Mouse (Mus musculus) layer of hippocampus, adult 2 months (tissue): ENCODE data around the gene Hydin. TPM values are rescaled to one million over a fixed set of nuclear protein-coding genes. Genes with fewer than 3 reads are reported as not detected.
"Not testable (repeated sequence)": the region's sequence is repeated elsewhere in the genome, so short reads cannot be mapped to it uniquely, and the experiment has no call there.

Experiments used
- DNase-seq, 2 experiments: peaks; one replicate each; pipeline ENCODE4 v3.0.0; 2022; ENCODE audit warnings: low spot score in 2 of 2
- H3K27ac ChIP-seq: fragments of 200-600 bp; 2 replicates; pipeline ENCODE4 v1.8.1; 2022
- H3K4me3 ChIP-seq: fragments of 200-600 bp; 2 replicates; pipeline ENCODE4 v1.8.1; 2022; ENCODE audit warnings: mild to moderate bottlenecking
- CTCF ChIP-seq: fragments of 200-600 bp; conservative IDR thresholded peaks from 2 replicates; pipeline ENCODE4 v1.8.1; 2022; ENCODE audit warnings: antibody characterized with exemption, mild to moderate bottlenecking, moderate library complexity
- total RNA-seq, 2 experiments: library from RNA; stranded (reverse); gene quantifications; 2 replicates each; pipeline ENCODE4 v1.2.3; 2021

Gene Hydin
- total RNA-seq, 2 experiments from 2014 or later, result 0.42 to 0.67 TPM

- no peak overlapping the region for H3K27ac ChIP-seq
- TF ChIP-seq CTCF, result no peak
- H3K4me3 ChIP-seq, result no peak overlapping the region
- DNase-seq, result no peak
These were observed 212.6 kb downstream of the Hydin start for GRCm38 (mm10) chr8:110479401-110479800.

GRCm38 (mm10) chr8:110482275-110482674 lies 215.5 kb downstream of the Hydin start:
- DNase-seq, result no peak
- TF ChIP-seq CTCF, result no peak
- Histone ChIP-seq H3K4me3 (no peak overlapping the region), H3K27ac (no peak overlapping the region)

GRCm38 (mm10) chr8:110485234-110485633 lies 218.5 kb downstream of the Hydin start:
- Histone ChIP-seq H3K27ac (no peak overlapping the region), H3K4me3 (no peak overlapping the region)
- DNase-seq, result no peak
- no peak for TF ChIP-seq CTCF

GRCm38 (mm10) chr8:110486020-110486419 lies 219.2 kb downstream of the Hydin start:
- no peak for TF ChIP-seq CTCF
- H3K4me3 ChIP-seq, result no peak overlapping the region

GRCm38 (mm10) chr8:110487644-110488043 lies 220.9 kb downstream of the Hydin start:
- no peak overlapping the region for H3K4me3 ChIP-seq
- no peak overlapping the region for H3K27ac ChIP-seq
- TF ChIP-seq CTCF, result peak; percentile 47
- no peak for DNase-seq

More at GRCm38 (mm10) chr8:110486020-110486419, 219.2 kb downstream of the Hydin start:
- no peak overlapping the region for H3K27ac ChIP-seq
- no peak for DNase-seq

- no peak for DNase-seq
- TF ChIP-seq CTCF, result peak; percentile 72
- Histone ChIP-seq H3K4me3 (no peak overlapping the region), H3K27ac (no peak overlapping the region)
These were observed 222.6 kb downstream of the Hydin start for GRCm38 (mm10) chr8:110489344-110489743.

GRCm38 (mm10) chr8:110491118-110491517 lies 224.3 kb downstream of the Hydin start:
- Histone ChIP-seq H3K4me3 (no peak overlapping the region), H3K27ac (no peak overlapping the region)
- TF ChIP-seq CTCF, result peak; percentile 26
- DNase-seq, result no peak

GRCm38 (mm10) chr8:110496286-110496685 lies 229.5 kb downstream of the Hydin start:
- no peak overlapping the region for H3K27ac ChIP-seq
- DNase-seq, result no peak
- no peak overlapping the region for H3K4me3 ChIP-seq
- no peak for TF ChIP-seq CTCF

- Histone ChIP-seq H3K4me3 (no peak overlapping the region), H3K27ac (no peak overlapping the region)
- no peak for TF ChIP-seq CTCF
- no peak for DNase-seq
These were observed 233.5 kb downstream of the Hydin start for GRCm38 (mm10) chr8:110500253-110500652.

- no peak overlapping the region for H3K27ac ChIP-seq
- no peak overlapping the region for H3K4me3 ChIP-seq
- DNase-seq, result no peak
- TF ChIP-seq CTCF, result no peak
These were observed 233.9 kb downstream of the Hydin start for GRCm38 (mm10) chr8:110500661-110501060.

GRCm38 (mm10) chr8:110501330-110501729 lies 234.6 kb downstream of the Hydin start:
- Histone ChIP-seq H3K4me3 (no peak overlapping the region), H3K27ac (no peak overlapping the region)
- no peak for DNase-seq
- TF ChIP-seq CTCF, result no peak

GRCm38 (mm10) chr8:110502880-110503279 lies 236.1 kb downstream of the Hydin start:
- Histone ChIP-seq H3K27ac (no peak overlapping the region), H3K4me3 (no peak overlapping the region)
- no peak for TF ChIP-seq CTCF
- no peak for DNase-seq

- no peak for TF ChIP-seq CTCF
- H3K27ac ChIP-seq, result no peak overlapping the region
- no peak overlapping the region for H3K4me3 ChIP-seq
- no peak for DNase-seq
These were observed 242.0 kb downstream of the Hydin start for GRCm38 (mm10) chr8:110508766-110509165.

- Histone ChIP-seq H3K4me3 (no peak overlapping the region), H3K27ac (no peak overlapping the region)
- TF ChIP-seq CTCF, result no peak
- DNase-seq, result no peak
These were observed 253.0 kb downstream of the Hydin start for GRCm38 (mm10) chr8:110519790-110520189.

GRCm38 (mm10) chr8:110521851-110522250 lies 255.1 kb downstream of the Hydin start:
- H3K27ac ChIP-seq, result no peak overlapping the region
- no peak for TF ChIP-seq CTCF
- DNase-seq, result no peak
- H3K4me3 ChIP-seq, result no peak overlapping the region

- DNase-seq, H3K27ac ChIP-seq, H3K4me3 ChIP-seq: not testable (repeated sequence)
These were observed 255.7 kb downstream of the Hydin start for GRCm38 (mm10) chr8:110522495-110522894.
